Mouse (Mus musculus): Measurements from ENCODE around the gene Egln1. TPM values are rescaled to one million over a fixed set of nuclear protein-coding genes. Genes with fewer than 3 reads are reported as not detected.

Egln1 gene
- 14.2 and 15.9 TPM in 2 replicates for total RNA-seq (2017)

- peak; percentile 57 for ATAC-seq (ENCODE audit: extremely low read depth, insufficient number of reproducible peaks, low FRiP score, poor library complexity, severe bottlenecking)
Measured at GRCm38 (mm10) chr8:124949209-124950068, at the start of gene Egln1. TSS of gene Egln1 (minus strand) at chr8:124949324.

GRCm38 (mm10) chr8:124995776-124996175 is 46.7 kb upstream of the Egln1 start:
- no peak for ATAC-seq (ENCODE audit: extremely low read depth, insufficient number of reproducible peaks, low FRiP score, poor library complexity, severe bottlenecking)

GRCm38 (mm10) chr8:124991668-124991926 is 42.5 kb upstream of the Egln1 start:
- ATAC-seq (ENCODE audit: extremely low read depth, insufficient number of reproducible peaks, low FRiP score, poor library complexity, severe bottlenecking) = no peak

GRCm38 (mm10) chr8:124990923-124991667 is 42.0 kb upstream of the Egln1 start:
- no peak for ATAC-seq (ENCODE audit: extremely low read depth, insufficient number of reproducible peaks, low FRiP score, poor library complexity, severe bottlenecking)

GRCm38 (mm10) chr8:124980828-124981227 is 31.7 kb upstream of the Egln1 start:
- no peak for ATAC-seq (ENCODE audit: extremely low read depth, insufficient number of reproducible peaks, low FRiP score, poor library complexity, severe bottlenecking)

- ATAC-seq (ENCODE audit: extremely low read depth, insufficient number of reproducible peaks, low FRiP score, poor library complexity, severe bottlenecking) = no peak
Measured at GRCm38 (mm10) chr8:124980036-124980435, 30.9 kb upstream of the Egln1 start.

- ATAC-seq (ENCODE audit: extremely low read depth, insufficient number of reproducible peaks, low FRiP score, poor library complexity, severe bottlenecking) = no peak
Measured at GRCm38 (mm10) chr8:124978026-124978425, 28.9 kb upstream of the Egln1 start.

- no peak for ATAC-seq (ENCODE audit: extremely low read depth, insufficient number of reproducible peaks, low FRiP score, poor library complexity, severe bottlenecking)
Measured at GRCm38 (mm10) chr8:124976211-124976610, 27.1 kb upstream of the Egln1 start.

- ATAC-seq (ENCODE audit: extremely low read depth, insufficient number of reproducible peaks, low FRiP score, poor library complexity, severe bottlenecking) = no peak
Measured at GRCm38 (mm10) chr8:124974254-124974653, 25.1 kb upstream of the Egln1 start.

- no peak for ATAC-seq (ENCODE audit: extremely low read depth, insufficient number of reproducible peaks, low FRiP score, poor library complexity, severe bottlenecking)
Measured at GRCm38 (mm10) chr8:124973221-124973620, 24.1 kb upstream of the Egln1 start.

GRCm38 (mm10) chr8:124970312-124970933 is 21.3 kb upstream of the Egln1 start:
- no peak for ATAC-seq (ENCODE audit: extremely low read depth, insufficient number of reproducible peaks, low FRiP score, poor library complexity, severe bottlenecking)

GRCm38 (mm10) chr8:124964966-124965365 is 15.8 kb upstream of the Egln1 start:
- no peak for ATAC-seq (ENCODE audit: extremely low read depth, insufficient number of reproducible peaks, low FRiP score, poor library complexity, severe bottlenecking)

- ATAC-seq (ENCODE audit: extremely low read depth, insufficient number of reproducible peaks, low FRiP score, poor library complexity, severe bottlenecking) = no peak
Measured at GRCm38 (mm10) chr8:124963246-124963645, 14.1 kb upstream of the Egln1 start.

- no peak for ATAC-seq (ENCODE audit: extremely low read depth, insufficient number of reproducible peaks, low FRiP score, poor library complexity, severe bottlenecking)
Measured at GRCm38 (mm10) chr8:124960226-124960880, 11.2 kb upstream of the Egln1 start.

- ATAC-seq (ENCODE audit: extremely low read depth, insufficient number of reproducible peaks, low FRiP score, poor library complexity, severe bottlenecking) = no peak
Measured at GRCm38 (mm10) chr8:124959462-124960225, 10.5 kb upstream of the Egln1 start.

GRCm38 (mm10) chr8:124954572-124955082 is 5.5 kb upstream of the Egln1 start:
- ATAC-seq (ENCODE audit: extremely low read depth, insufficient number of reproducible peaks, low FRiP score, poor library complexity, severe bottlenecking) = no peak

- no peak for ATAC-seq (ENCODE audit: extremely low read depth, insufficient number of reproducible peaks, low FRiP score, poor library complexity, severe bottlenecking)
Measured at GRCm38 (mm10) chr8:124953188-124953587, 4.1 kb upstream of the Egln1 start.

- ATAC-seq (ENCODE audit: extremely low read depth, insufficient number of reproducible peaks, low FRiP score, poor library complexity, severe bottlenecking) = no peak
Measured at GRCm38 (mm10) chr8:124950865-124951264, 1.7 kb upstream of the Egln1 start.

- ATAC-seq (ENCODE audit: extremely low read depth, insufficient number of reproducible peaks, low FRiP score, poor library complexity, severe bottlenecking) = no peak
Measured at GRCm38 (mm10) chr8:124950069-124950456, 939 bp upstream of the Egln1 start.
